Mouse (Mus musculus): ENCODE data around the gene Zbtb45. TPM values are rescaled to one million over a fixed set of nuclear protein-coding genes. Genes with fewer than 3 reads are reported as not detected.

The Zbtb45 gene
- polyA plus RNA-seq, 1 experiment from 2014 or later = 44.0 TPM

- ATAC-seq = no peak
- Histone ChIP-seq H3K4me2 (ENCODE audit: low read length) (no peak overlapping the region), H3K4me3 (ENCODE audit: low read depth, low read length) (no peak overlapping the region), H3K4me1 (ENCODE audit: control insufficient read depth, insufficient read depth, low read length) (peaks cover 5% of the 10 kb centered on the region), H3K27me3 (ENCODE audit: control insufficient read depth, insufficient read depth, low read depth, low read length) (no peaks in the 10 kb centered on the region), H3K27ac (ENCODE audit: low read length) (no peak overlapping the region), H3K9ac (ENCODE audit: low read depth, low read length) (no peak overlapping the region), H3K9me3 (replicated peaks; ENCODE audit: control insufficient read depth, low read length, poor library complexity, severe bottlenecking) (no peaks in the 10 kb centered on the region), H3K36me3 (ENCODE audit: control insufficient read depth, insufficient read depth, low read length) (no peaks in the 10 kb centered on the region)
- WGBS = 56% methylated on average over 3 of the region's 3 CpGs
Measured at GRCm38 (mm10) chr7:12954896-12955295, 54.9 kb downstream of the Zbtb45 start.

Other genes starting within 250 kb of the Zbtb45 start
- 39.1 and 44.4 TPM in 2 replicates for gene Zscan18, start 206.4 kb downstream of the Zbtb45 start, polyA plus RNA-seq (2015; fragmentation: Nextera tagmentation; extraction: Ambion mirVana)
- 32.6 and 33.9 TPM in 2 replicates for gene Zfp329, start 191.2 kb downstream of the Zbtb45 start, polyA plus RNA-seq (2015; fragmentation: Nextera tagmentation; extraction: Ambion mirVana)
- 30.1 and 30.6 TPM in 2 replicates for gene Zfp110, start 175.3 kb downstream of the Zbtb45 start, polyA plus RNA-seq (2015; fragmentation: Nextera tagmentation; extraction: Ambion mirVana)
- 8.2 and 8.7 TPM in 2 replicates for gene Zfp128, start 128.9 kb downstream of the Zbtb45 start, polyA plus RNA-seq (2015; fragmentation: Nextera tagmentation; extraction: Ambion mirVana)
- 11.1 and 11.5 TPM in 2 replicates for gene Zscan22, start 112.2 kb downstream of the Zbtb45 start, polyA plus RNA-seq (2015; fragmentation: Nextera tagmentation; extraction: Ambion mirVana)
- gene Rps5, start 87.7 kb downstream of the Zbtb45 start, polyA plus RNA-seq (2015; fragmentation: Nextera tagmentation; extraction: Ambion mirVana) = 512 and 515 TPM in 2 replicates
- 0.98 and 1.2 TPM in 2 replicates for gene Rnf225, start 82.6 kb downstream of the Zbtb45 start, polyA plus RNA-seq (2015; fragmentation: Nextera tagmentation; extraction: Ambion mirVana)
- 14.5 and 14.9 TPM in 2 replicates for gene Zfp324, start 44.2 kb downstream of the Zbtb45 start, polyA plus RNA-seq (2015; fragmentation: Nextera tagmentation; extraction: Ambion mirVana)
- 13.1 and 13.8 TPM in 2 replicates for gene Zfp446, start 32.2 kb downstream of the Zbtb45 start, polyA plus RNA-seq (2015; fragmentation: Nextera tagmentation; extraction: Ambion mirVana)
- 0.24 and 0.43 TPM in 2 replicates for gene Slc27a5, start 11.8 kb downstream of the Zbtb45 start, polyA plus RNA-seq (2015; fragmentation: Nextera tagmentation; extraction: Ambion mirVana)
- gene Trim28, start 10.9 kb downstream of the Zbtb45 start, polyA plus RNA-seq (2015; fragmentation: Nextera tagmentation; extraction: Ambion mirVana) = 184 and 195 TPM in 2 replicates
- gene Chmp2a, start 24.8 kb upstream of the Zbtb45 start, polyA plus RNA-seq (2015; fragmentation: Nextera tagmentation; extraction: Ambion mirVana) = 179 and 188 TPM in 2 replicates
- 74.0 and 83.9 TPM in 2 replicates for gene Ube2m, start 28.2 kb upstream of the Zbtb45 start, polyA plus RNA-seq (2015; fragmentation: Nextera tagmentation; extraction: Ambion mirVana)
- gene Mzf1, start 44.7 kb upstream of the Zbtb45 start, polyA plus RNA-seq (2015; fragmentation: Nextera tagmentation; extraction: Ambion mirVana) = 11.5 and 11.6 TPM in 2 replicates
- gene Vmn1r85, start 85.1 kb upstream of the Zbtb45 start, polyA plus RNA-seq (2015; fragmentation: Nextera tagmentation; extraction: Ambion mirVana) = 0.12 and 0.35 TPM in 2 replicates
- not detected in 2 replicates for gene Vmn1r86, start 109.9 kb upstream of the Zbtb45 start, polyA plus RNA-seq (2015; fragmentation: Nextera tagmentation; extraction: Ambion mirVana)
- not detected in 2 replicates for gene Vmn1r87, start 130.1 kb upstream of the Zbtb45 start, polyA plus RNA-seq (2015; fragmentation: Nextera tagmentation; extraction: Ambion mirVana)
- gene Vmn1r88, start 149.5 kb upstream of the Zbtb45 start, polyA plus RNA-seq (2015; fragmentation: Nextera tagmentation; extraction: Ambion mirVana) = not detected in 2 replicates
- gene Vmn1r89, start 203.0 kb upstream of the Zbtb45 start, polyA plus RNA-seq (2015; fragmentation: Nextera tagmentation; extraction: Ambion mirVana) = not detected in 2 replicates

Data from midbrain, embryonic 16.5 days (tissue).